Mouse (Mus musculus) ES-E14 (cell line): Measurements from ENCODE around the gene Cst6.

ENCODE experiments used
- HCFC1 ChIP-seq: IDR thresholded peaks from 2 replicates; pipeline ENCODE4 v1.6.1; 2012; ENCODE audit warnings: low read length, inconsistent platforms, borderline replicate concordance; ENCODE audit not compliant: insufficient read depth
- MAFK ChIP-seq: IDR thresholded peaks from 2 replicates; pipeline ENCODE4 v1.6.1; 2014; ENCODE audit warnings: mild to moderate bottlenecking, low read depth, low read length, inconsistent platforms; ENCODE audit not compliant: insufficient read depth

- TF ChIP-seq MAFK (no peak), HCFC1 (no peak)
Measured at GRCm38 (mm10) chr19:5327970-5328369, 21.4 kb downstream of the Cst6 start.
